In genomic region chr1:153918521-153919206, GRCm38 (mm10) we compare ENCODE assay signal across 19 mouse cellular contexts. TPM values are rescaled to one million over a fixed set of nuclear protein-coding genes. Genes with fewer than 3 reads are reported as not detected.
DNase-seq lines count a peak whose midpoint lies in the region; ATAC-seq lines count a peak whose summit lies in the region.
"Had no signal": no experiment of that assay in that cellular context is flagged by ENCODE, and none has a peak within 500 bp of the region (broad histone marks: within the 10 kb centered on the region; RNA-seq: fewer than 3 reads in every experiment).

No protein-coding gene starts in this region.

- DNase-seq in heart, adult 18-20 months = peak; percentile 65 to 67
- DNase-seq in heart, postnatal 25 days (ENCODE audit: low spot score) = no peak
- DNase-seq in adipocyte (ENCODE audit: low spot score) = peak; percentile 82
- peak; percentile 48 to 76 for DNase-seq in kidney, postnatal 25 days
- no peak for DNase-seq in c-Kit-positive CD71-positive TER-119-positive erythroid progenitor cells, embryonic 14.5 days (ENCODE audit: low spot score)
- DNase-seq in ovary, adult 18-20 months (ENCODE audit: low spot score) = no peak
- no peak for DNase-seq in layer of hippocampus, postnatal 36 days
- DNase-seq: cerebellum, adult 8-10 months; midbrain, embryonic 14.5 days; thymus, adult 18-20 months had no signal

- intact Hi-C loops in heart, postnatal 25 days (cut with DNase I) = loop anchor here (2.0 kb wide), 1 partner anchor 18 kb away; the partner anchor contains the start of gene Teddm2

- H3K36me3 ChIP-seq in heart, embryonic 12.5 days = no peaks in the 10 kb centered on the region
- H3K36me3 ChIP-seq: intestine, embryonic 15.5 days; lung, embryonic 15.5 days; neural tube, embryonic 12.5 days had no signal

- no peak overlapping the region for H3K4me2 ChIP-seq in heart, embryonic 12.5 days
- H3K4me2 ChIP-seq: intestine, embryonic 15.5 days; lung, embryonic 15.5 days; neural tube, embryonic 12.5 days had no signal

- H3K9me3 ChIP-seq in heart, embryonic 12.5 days (replicated peaks) = no peaks in the 10 kb centered on the region
- H3K9me3 ChIP-seq: intestine, embryonic 15.5 days; lung, embryonic 15.5 days; neural tube, embryonic 12.5 days had no signal

- H3K4me1 ChIP-seq in heart, embryonic 12.5 days (replicated peaks) = peaks cover 17% of the 10 kb centered on the region
- H3K4me1 ChIP-seq: intestine, embryonic 15.5 days; lung, embryonic 15.5 days; neural tube, embryonic 12.5 days had no signal

- WGBS in heart, embryonic 12.5 days = 52% methylated on average over 3 of the region's 3 CpGs

- H3K4me3 ChIP-seq in heart, embryonic 12.5 days = no peak overlapping the region
- H3K4me3 ChIP-seq: intestine, embryonic 15.5 days; lung, embryonic 15.5 days; neural tube, embryonic 12.5 days had no signal

- no peaks in the 10 kb centered on the region for H3K27me3 ChIP-seq in heart, embryonic 12.5 days (replicated peaks)
- H3K27me3 ChIP-seq: intestine, embryonic 15.5 days; lung, embryonic 15.5 days; neural tube, embryonic 12.5 days had no signal

- H3K9ac ChIP-seq in heart, embryonic 12.5 days = no peak overlapping the region
- H3K9ac ChIP-seq: intestine, embryonic 15.5 days; lung, embryonic 15.5 days; neural tube, embryonic 12.5 days had no signal

- no peak for ATAC-seq in heart, embryonic 12.5 days (ENCODE audit: insufficient number of reproducible peaks, low FRiP score)
- ATAC-seq: intestine, embryonic 15.5 days had no signal

- peak overlapping the region; percentile 12; the same call in 1 of the 2 replicates for H3K27ac ChIP-seq in heart, embryonic 12.5 days (ENCODE audit: poor library complexity, severe bottlenecking)
- H3K27ac ChIP-seq: intestine, embryonic 15.5 days; lung, embryonic 15.5 days; neural tube, embryonic 12.5 days had no signal

RNA-seq across cellular contexts. Expression of gene Teddm2, which starts 18.6 kb away (rescaled TPM):
- total RNA-seq in heart, adult 18-20 months (2021) = under 1 TPM; 0.60 to 0.77 TPM
- total RNA-seq in heart, postnatal 25 days (2021) = under 1 TPM; 0.73 to 0.87 TPM
- 0.15 and 0.31 TPM in 2 replicates for polyA plus RNA-seq in heart, embryonic 12.5 days (2016; fragmentation: Nextera tagmentation; extraction: Ambion mirVana)
- 1 to 10 TPM; 2.2 to 2.8 TPM for total RNA-seq in layer of hippocampus, postnatal 36 days (2021)

RNA-seq across cellular contexts. Expression of gene Glul, which starts 18.9 kb away (rescaled TPM):
- total RNA-seq in heart, adult 18-20 months (2021) = 100 to 1,000 TPM; 539 to 709 TPM
- 100 to 1,000 TPM; 349 to 403 TPM for total RNA-seq in heart, postnatal 25 days (2021)
- 55.2 and 58.4 TPM in 2 replicates for polyA plus RNA-seq in heart, embryonic 12.5 days (2016; fragmentation: Nextera tagmentation; extraction: Ambion mirVana)
- total RNA-seq in layer of hippocampus, postnatal 36 days (2021) = 1,000 to 10,000 TPM; 1,756 to 1,813 TPM

RNA-seq across cellular contexts. Expression of gene Teddm1a, which starts 27.1 kb away (rescaled TPM):
- total RNA-seq in heart, adult 18-20 months (2021) = not detected
- total RNA-seq in heart, postnatal 25 days (2021) = not detected
- not detected in 2 replicates for polyA plus RNA-seq in heart, embryonic 12.5 days (2016; fragmentation: Nextera tagmentation; extraction: Ambion mirVana)
- total RNA-seq in layer of hippocampus, postnatal 36 days (2021) = not detected
- total RNA-seq: hematopoietic stem cell, adult 5-6 weeks; layer of hippocampus, postnatal 10 days; MEL had no signal
- polyA plus RNA-seq: C2C12; intestine, embryonic 15.5 days; limb, embryonic 11.5 days; lung, embryonic 15.5 days; midbrain, embryonic 14.5 days; neural tube, embryonic 12.5 days had no signal

RNA-seq across cellular contexts. Expression of gene Teddm1b, which starts 44.5 kb away (rescaled TPM):
- total RNA-seq in heart, adult 18-20 months (2021) = not detected
- not detected for total RNA-seq in heart, postnatal 25 days (2021)
- 0.13 TPM in 1 of 2 replicates, not detected in the other for polyA plus RNA-seq in heart, embryonic 12.5 days (2016; fragmentation: Nextera tagmentation; extraction: Ambion mirVana)
- under 1 TPM in 1 of 2 experiments, not detected in 1; 0.20 TPM for total RNA-seq in layer of hippocampus, postnatal 36 days (2021)
- total RNA-seq: hematopoietic stem cell, adult 5-6 weeks; layer of hippocampus, postnatal 10 days; MEL had no signal

Comparison
In these comparisons a context has a peak if more than half of its experiments do, and no peak if none do; other contexts are left out.
1. DNase-seq: peak in heart, adult 18-20 months (2 of 2), adipocyte (single experiment) and kidney, postnatal 25 days (2 of 2); none in heart, postnatal 25 days (single experiment), c-Kit-positive CD71-positive TER-119-positive erythroid progenitor cells, embryonic 14.5 days (single experiment), ovary, adult 18-20 months (single experiment) and layer of hippocampus, postnatal 36 days (0 of 2).